7 mouse cellular contexts compared by ENCODE assay signal in the genomic region with DNA sequence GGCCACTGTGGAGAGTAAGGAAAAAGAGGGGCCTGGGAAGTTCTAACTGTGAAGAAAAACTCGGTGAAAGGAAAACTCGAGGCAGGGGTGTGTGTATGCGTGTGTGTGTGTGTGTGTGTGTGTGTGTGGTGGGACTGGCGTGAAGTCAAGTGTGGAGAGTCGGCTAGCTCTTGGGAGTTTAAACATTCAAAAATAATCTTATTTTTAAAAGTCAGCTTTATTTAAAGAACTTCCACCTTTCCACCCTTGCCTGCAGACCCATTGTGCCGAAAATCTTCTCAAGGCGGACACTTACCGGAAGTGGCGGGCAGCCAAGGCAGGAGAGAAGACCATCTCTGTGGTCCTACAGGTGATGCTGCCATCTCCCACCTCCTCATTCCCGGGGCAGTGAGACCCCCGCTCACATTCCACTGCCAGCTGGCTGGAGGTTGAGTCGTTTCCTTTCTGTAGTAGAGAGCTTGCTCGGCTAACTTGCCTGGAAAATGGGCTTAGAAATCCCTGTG. TPM values are rescaled to one million over a fixed set of nuclear protein-coding genes. Genes with fewer than 3 reads are reported as not detected.
DNase-seq lines count a peak whose midpoint lies in the region; ATAC-seq and TF ChIP-seq lines count a peak whose summit lies in the region.

No protein-coding gene starts in this region.

- H3K36me3 ChIP-seq in lung, embryonic 15.5 days: peaks cover 32% of the 10 kb centered on the region
- H3K36me3 ChIP-seq in forebrain, embryonic 10.5 days (replicated peaks): peaks cover 48% of the 10 kb centered on the region
- peaks cover 7% of the 10 kb centered on the region for H3K36me3 ChIP-seq in limb, embryonic 11.5 days (ENCODE audit: control insufficient read depth, insufficient read depth, low read length)
- no peaks in the 10 kb centered on the region; the same call in 1 of the 2 replicates for H3K36me3 ChIP-seq in small intestine, adult 2 months (ENCODE audit: control insufficient read depth, insufficient read depth, low read length)

- no peak for ATAC-seq in lung, embryonic 15.5 days (ENCODE audit: borderline replicate concordance, extremely low read depth, low FRiP score, low TSS enrichment)
- no peak; the same call in 1 of the 2 replicates for ATAC-seq in limb, embryonic 11.5 days (ENCODE audit: insufficient number of reproducible peaks, low FRiP score, low TSS enrichment, low read depth)
- ATAC-seq in activated CD4-positive, CD25-positive, alpha-beta regulatory T cell, adult 4 months: no peak

- peak overlapping the region; percentile 67 for H3K9ac ChIP-seq in lung, embryonic 15.5 days
- H3K9ac ChIP-seq in limb, embryonic 11.5 days (ENCODE audit: low read length): peak overlapping the region; percentile 77

- no peak for TF ChIP-seq CTCF in small intestine, adult 2 months (IDR thresholded peaks at IDR 0.05; ENCODE audit: extremely low read depth, insufficient read length, insufficient replicate concordance, low read depth, low read length)

- H3K27ac ChIP-seq in lung, embryonic 15.5 days: peak overlapping the region; percentile 47; the same call in 1 of the 2 replicates
- peak overlapping the region; percentile 93 for H3K27ac ChIP-seq in forebrain, embryonic 10.5 days
- H3K27ac ChIP-seq in limb, embryonic 11.5 days (replicated peaks; ENCODE audit: low read depth, low read length): no peak overlapping the region
- H3K27ac ChIP-seq in small intestine, adult 2 months (ENCODE audit: insufficient read depth, low read depth, low read length): no peak overlapping the region

- peak overlapping the region; percentile 75 for H3K4me3 ChIP-seq in lung, embryonic 15.5 days
- peak overlapping the region; percentile 73 for H3K4me3 ChIP-seq in forebrain, embryonic 10.5 days
- H3K4me3 ChIP-seq in limb, embryonic 11.5 days (ENCODE audit: low read depth, low read length): peak overlapping the region; percentile 90
- H3K4me3 ChIP-seq in small intestine, adult 2 months (ENCODE audit: low read depth, low read length): peak overlapping the region; percentile 85

- peak overlapping the region; percentile 60 for H3K4me2 ChIP-seq in lung, embryonic 15.5 days
- peak overlapping the region; percentile 70 for H3K4me2 ChIP-seq in limb, embryonic 11.5 days (ENCODE audit: low read depth, severe bottlenecking)

- TF ChIP-seq POLR2A in small intestine, adult 2 months (IDR thresholded peaks at IDR 0.05; ENCODE audit: low read depth, low read length): no peak

- no peaks in the 10 kb centered on the region for H3K9me3 ChIP-seq in lung, embryonic 15.5 days
- H3K9me3 ChIP-seq in forebrain, embryonic 10.5 days: peaks cover 4% of the 10 kb centered on the region; the same call in 1 of the 2 replicates
- H3K9me3 ChIP-seq in limb, embryonic 11.5 days (ENCODE audit: control insufficient read depth, low read length): no peaks in the 10 kb centered on the region; the same call in 1 of the 2 replicates

- DNase-seq in lung, postnatal 10 days: no peak
- no peak for DNase-seq in forebrain, embryonic 10.5 days (ENCODE audit: extremely low spot score, low spot score)
- no peak for DNase-seq in limb, embryonic 11.5 days (ENCODE audit: low spot score)
- no peak for DNase-seq in spleen, adult 18-20 months

- WGBS in lung, embryonic 15.5 days: 12% methylated on average over 13 of the region's 13 CpGs
- 32% methylated on average over 13 of the region's 13 CpGs for whole genome bisulfite sequencing in forebrain, embryonic 10.5 days
- 36% methylated on average over 13 of the region's 13 CpGs for WGBS in limb, embryonic 11.5 days
- 22% methylated on average over 13 of the region's 13 CpGs for WGBS in small intestine, adult 2 months

- H3K4me1 ChIP-seq in lung, embryonic 15.5 days: peaks cover 18% of the 10 kb centered on the region
- peaks cover 20% of the 10 kb centered on the region for H3K4me1 ChIP-seq in forebrain, embryonic 10.5 days
- peaks cover 9% of the 10 kb centered on the region for H3K4me1 ChIP-seq in limb, embryonic 11.5 days (ENCODE audit: control insufficient read depth, insufficient read depth, low read length)
- H3K4me1 ChIP-seq in small intestine, adult 2 months (ENCODE audit: control insufficient read depth, insufficient read depth, insufficient read length, low read length): peaks cover 3% of the 10 kb centered on the region

- no peaks in the 10 kb centered on the region for H3K27me3 ChIP-seq in lung, embryonic 15.5 days
- H3K27me3 ChIP-seq in forebrain, embryonic 10.5 days (ENCODE audit: poor library complexity, severe bottlenecking): no peaks in the 10 kb centered on the region
- H3K27me3 ChIP-seq in limb, embryonic 11.5 days (ENCODE audit: control insufficient read depth, insufficient read depth, low read length): no peaks in the 10 kb centered on the region
- H3K27me3 ChIP-seq in small intestine, adult 2 months (ENCODE audit: control insufficient read depth, insufficient read depth, low read length): no peaks in the 10 kb centered on the region

RNA-seq across cellular contexts. Expression of a gene that starts 1.5 kb away (rescaled TPM):
- polyA plus RNA-seq in lung, embryonic 15.5 days (2015; fragmentation: Nextera tagmentation; extraction: Ambion mirVana): 109 and 118 TPM in 2 replicates
- polyA plus RNA-seq in forebrain, embryonic 10.5 days (2016; fragmentation: Nextera tagmentation; extraction: Ambion mirVana): 174 and 177 TPM in 2 replicates
- polyA plus RNA-seq in limb, embryonic 11.5 days (2014; fragmentation: Nextera tagmentation; extraction: Ambion mirVana): 141 and 148 TPM in 2 replicates
- 12.3 and 24.7 TPM in 2 replicates for polyA plus RNA-seq in small intestine, adult 2 months (2012; rRNA removed)
- 10 to 100 TPM; 19.9 to 30.3 TPM for polyA plus RNA-seq in activated CD4-positive, CD25-positive, alpha-beta regulatory T cell, adult 4 months (2017; shearing (Covaris generic))

RNA-seq across cellular contexts. Expression of a gene that starts 1.7 kb away (rescaled TPM):
- polyA plus RNA-seq in lung, embryonic 15.5 days (2015; fragmentation: Nextera tagmentation; extraction: Ambion mirVana): 0.39 and 0.54 TPM in 2 replicates
- not detected in 2 replicates for polyA plus RNA-seq in forebrain, embryonic 10.5 days (2016; fragmentation: Nextera tagmentation; extraction: Ambion mirVana)
- 0.19 TPM in 1 of 2 replicates, not detected in the other for polyA plus RNA-seq in limb, embryonic 11.5 days (2014; fragmentation: Nextera tagmentation; extraction: Ambion mirVana)
- polyA plus RNA-seq in small intestine, adult 2 months (2012; rRNA removed): 0.13 TPM in 1 of 2 replicates, not detected in the other
- polyA plus RNA-seq in activated CD4-positive, CD25-positive, alpha-beta regulatory T cell, adult 4 months (2017; shearing (Covaris generic)): not detected

RNA-seq across cellular contexts. Expression of a gene that starts 17.1 kb away (rescaled TPM):
- polyA plus RNA-seq in lung, embryonic 15.5 days (2015; fragmentation: Nextera tagmentation; extraction: Ambion mirVana): 7.8 and 7.9 TPM in 2 replicates
- polyA plus RNA-seq in forebrain, embryonic 10.5 days (2016; fragmentation: Nextera tagmentation; extraction: Ambion mirVana): 6.9 and 7.3 TPM in 2 replicates
- polyA plus RNA-seq in limb, embryonic 11.5 days (2014; fragmentation: Nextera tagmentation; extraction: Ambion mirVana): 7.5 and 8.1 TPM in 2 replicates
- polyA plus RNA-seq in small intestine, adult 2 months (2012; rRNA removed): 8.5 and 12.3 TPM in 2 replicates
- 1 to 10 TPM; 1.5 to 1.8 TPM for polyA plus RNA-seq in activated CD4-positive, CD25-positive, alpha-beta regulatory T cell, adult 4 months (2017; shearing (Covaris generic))

RNA-seq across cellular contexts. Expression of a gene that starts 35.3 kb away (rescaled TPM):
- 0.19 and 0.47 TPM in 2 replicates for polyA plus RNA-seq in lung, embryonic 15.5 days (2015; fragmentation: Nextera tagmentation; extraction: Ambion mirVana)
- 0.82 and 1.3 TPM in 2 replicates for polyA plus RNA-seq in forebrain, embryonic 10.5 days (2016; fragmentation: Nextera tagmentation; extraction: Ambion mirVana)
- 0.48 and 0.52 TPM in 2 replicates for polyA plus RNA-seq in limb, embryonic 11.5 days (2014; fragmentation: Nextera tagmentation; extraction: Ambion mirVana)
- not detected in 2 replicates for polyA plus RNA-seq in small intestine, adult 2 months (2012; rRNA removed)
- polyA plus RNA-seq in activated CD4-positive, CD25-positive, alpha-beta regulatory T cell, adult 4 months (2017; shearing (Covaris generic)): under 1 TPM in 1 of 2 experiments, not detected in 1; 0.17 TPM

RNA-seq across cellular contexts. Expression of a gene that starts 39.8 kb away (rescaled TPM):
- 23.8 and 24.2 TPM in 2 replicates for polyA plus RNA-seq in lung, embryonic 15.5 days (2015; fragmentation: Nextera tagmentation; extraction: Ambion mirVana)
- polyA plus RNA-seq in forebrain, embryonic 10.5 days (2016; fragmentation: Nextera tagmentation; extraction: Ambion mirVana): 24.4 and 26.6 TPM in 2 replicates
- 30.8 and 32.2 TPM in 2 replicates for polyA plus RNA-seq in limb, embryonic 11.5 days (2014; fragmentation: Nextera tagmentation; extraction: Ambion mirVana)
- 44.2 and 47.3 TPM in 2 replicates for polyA plus RNA-seq in small intestine, adult 2 months (2012; rRNA removed)
- 10 to 100 TPM; 19.0 to 21.6 TPM for polyA plus RNA-seq in activated CD4-positive, CD25-positive, alpha-beta regulatory T cell, adult 4 months (2017; shearing (Covaris generic))

Comparison
In these comparisons a context has a peak if more than half of its experiments do, and no peak if none do; other contexts are left out.
1. H3K27ac ChIP-seq: peak in lung, embryonic 15.5 days (single experiment) and forebrain, embryonic 10.5 days (single experiment); none in limb, embryonic 11.5 days (single experiment) and small intestine, adult 2 months (single experiment).
2. Peak in every context shown above with its lines, with median percentiles within 50 percentile points of each other: H3K4me3 ChIP-seq.